Mouse (Mus musculus): ENCODE measurements around the gene Lpp. TPM values are rescaled to one million over a fixed set of nuclear protein-coding genes. Genes with fewer than 3 reads are reported as not detected.

The Lpp gene
- polyA plus RNA-seq, 1 experiment, result 256 TPM

GRCm38 (mm10) chr16:24958661-24959060 is 565.4 kb downstream of the Lpp start:
- TF ChIP-seq POLR2A (IDR thresholded peaks at IDR 0.05; ENCODE audit: low read depth, low read length), result no peak
- H3K4me3 ChIP-seq (ENCODE audit: insufficient read depth, low read length), result no peak overlapping the region

GRCm38 (mm10) chr16:24960901-24961806 is 567.8 kb downstream of the Lpp start:
- TF ChIP-seq POLR2A (IDR thresholded peaks at IDR 0.05; ENCODE audit: low read depth, low read length) (no peak), CTCF (IDR thresholded peaks at IDR 0.05; ENCODE audit: borderline replicate concordance, insufficient read depth, low read length) (no peak)
- Histone ChIP-seq H3K27ac (ENCODE audit: insufficient read depth, low read length) (peak overlapping the region; percentile 88), H3K4me3 (ENCODE audit: insufficient read depth, low read length) (no peak overlapping the region), H3K4me1 (ENCODE audit: control insufficient read depth, insufficient read depth, low read length) (peaks cover 13% of the 10 kb centered on the region)

More at GRCm38 (mm10) chr16:24958661-24959060, 565.4 kb downstream of the Lpp start:
- Histone ChIP-seq H3K4me1 (ENCODE audit: control insufficient read depth, insufficient read depth, low read length) (peaks cover 13% of the 10 kb centered on the region), H3K27ac (ENCODE audit: insufficient read depth, low read length) (no peak overlapping the region)

GRCm38 (mm10) chr16:24964311-24964710 is 571.0 kb downstream of the Lpp start:
- Histone ChIP-seq H3K4me3 (ENCODE audit: insufficient read depth, low read length) (no peak overlapping the region), H3K27ac (ENCODE audit: insufficient read depth, low read length) (no peak overlapping the region), H3K4me1 (ENCODE audit: control insufficient read depth, insufficient read depth, low read length) (peaks cover 13% of the 10 kb centered on the region)
- TF ChIP-seq POLR2A (IDR thresholded peaks at IDR 0.05; ENCODE audit: low read depth, low read length) (no peak), CTCF (IDR thresholded peaks at IDR 0.05; ENCODE audit: borderline replicate concordance, insufficient read depth, low read length) (no peak)

- TF ChIP-seq POLR2A (IDR thresholded peaks at IDR 0.05; ENCODE audit: low read depth, low read length) (no peak), CTCF (IDR thresholded peaks at IDR 0.05; ENCODE audit: borderline replicate concordance, insufficient read depth, low read length) (no peak)
- Histone ChIP-seq H3K4me1 (ENCODE audit: control insufficient read depth, insufficient read depth, low read length) (peaks cover 11% of the 10 kb centered on the region), H3K4me3 (ENCODE audit: insufficient read depth, low read length) (no peak overlapping the region), H3K27ac (ENCODE audit: insufficient read depth, low read length) (no peak overlapping the region)
Observed at GRCm38 (mm10) chr16:24965091-24965490, 571.8 kb downstream of the Lpp start.

GRCm38 (mm10) chr16:24966460-24966859 is 573.2 kb downstream of the Lpp start:
- H3K27ac ChIP-seq (ENCODE audit: insufficient read depth, low read length), result no peak overlapping the region
- 0 out of 2 replicates have a peak, but pooled peaks cover 3% of the 10 kb centered on the region for H3K4me1 ChIP-seq (ENCODE audit: control insufficient read depth, insufficient read depth, low read length)
- no peak overlapping the region for H3K4me3 ChIP-seq (ENCODE audit: insufficient read depth, low read length)
- TF ChIP-seq CTCF (IDR thresholded peaks at IDR 0.05; ENCODE audit: borderline replicate concordance, insufficient read depth, low read length) (no peak), POLR2A (IDR thresholded peaks at IDR 0.05; ENCODE audit: low read depth, low read length) (no peak)

- Histone ChIP-seq H3K27ac (ENCODE audit: insufficient read depth, low read length) (no peak overlapping the region), H3K4me3 (ENCODE audit: insufficient read depth, low read length) (no peak overlapping the region), H3K4me1 (ENCODE audit: control insufficient read depth, insufficient read depth, low read length) (peaks cover 11% of the 10 kb centered on the region)
- TF ChIP-seq POLR2A (IDR thresholded peaks at IDR 0.05; ENCODE audit: low read depth, low read length) (no peak), CTCF (IDR thresholded peaks at IDR 0.05; ENCODE audit: borderline replicate concordance, insufficient read depth, low read length) (no peak)
Observed at GRCm38 (mm10) chr16:24973009-24973631, 579.8 kb downstream of the Lpp start.

GRCm38 (mm10) chr16:24977771-24978170 is 584.5 kb downstream of the Lpp start:
- Histone ChIP-seq H3K27ac (ENCODE audit: insufficient read depth, low read length) (peak overlapping the region; percentile 30), H3K4me3 (ENCODE audit: insufficient read depth, low read length) (no peak overlapping the region)
- TF ChIP-seq POLR2A (IDR thresholded peaks at IDR 0.05; ENCODE audit: low read depth, low read length) (peak; percentile 36; the same call in 1 of the 2 replicates), CTCF (IDR thresholded peaks at IDR 0.05; ENCODE audit: borderline replicate concordance, insufficient read depth, low read length) (no peak)

GRCm38 (mm10) chr16:24978226-24978625 is 584.9 kb downstream of the Lpp start:
- Histone ChIP-seq H3K4me1 (ENCODE audit: control insufficient read depth, insufficient read depth, low read length) (peaks cover 13% of the 10 kb centered on the region), H3K27ac (ENCODE audit: insufficient read depth, low read length) (peak overlapping the region; percentile 30), H3K4me3 (ENCODE audit: insufficient read depth, low read length) (no peak overlapping the region)
- TF ChIP-seq CTCF (IDR thresholded peaks at IDR 0.05; ENCODE audit: borderline replicate concordance, insufficient read depth, low read length), result no peak

More at GRCm38 (mm10) chr16:24977771-24978170, 584.5 kb downstream of the Lpp start:
- H3K4me1 ChIP-seq (ENCODE audit: control insufficient read depth, insufficient read depth, low read length), result peaks cover 13% of the 10 kb centered on the region

- TF ChIP-seq CTCF (IDR thresholded peaks at IDR 0.05; ENCODE audit: borderline replicate concordance, insufficient read depth, low read length) (no peak), POLR2A (IDR thresholded peaks at IDR 0.05; ENCODE audit: low read depth, low read length) (no peak)
- H3K27ac ChIP-seq (ENCODE audit: insufficient read depth, low read length), result no peak overlapping the region
- no peak overlapping the region for H3K4me3 ChIP-seq (ENCODE audit: insufficient read depth, low read length)
- H3K4me1 ChIP-seq (ENCODE audit: control insufficient read depth, insufficient read depth, low read length), result peaks cover 13% of the 10 kb centered on the region
Observed at GRCm38 (mm10) chr16:24979391-24979790, 586.1 kb downstream of the Lpp start.

GRCm38 (mm10) chr16:24982828-24983227 is 589.5 kb downstream of the Lpp start:
- no peak for TF ChIP-seq CTCF (IDR thresholded peaks at IDR 0.05; ENCODE audit: borderline replicate concordance, insufficient read depth, low read length)
- TF ChIP-seq POLR2A (IDR thresholded peaks at IDR 0.05; ENCODE audit: low read depth, low read length), result no peak
- no peak overlapping the region for H3K27ac ChIP-seq (ENCODE audit: insufficient read depth, low read length)
- no peak overlapping the region for H3K4me3 ChIP-seq (ENCODE audit: insufficient read depth, low read length)
- H3K4me1 ChIP-seq (ENCODE audit: control insufficient read depth, insufficient read depth, low read length), result peaks cover 5% of the 10 kb centered on the region
